Mouse (Mus musculus) cerebellum, adult 8-10 months (tissue): ENCODE data around the gene Pacsin2.
"Not testable (repeated sequence)": the region's sequence is repeated elsewhere in the genome, so short reads cannot be mapped to it uniquely, and the experiment has no call there.

Source experiments
- DNase-seq: peaks from one replicate; pipeline ENCODE4 v3.0.0; 2022

The Pacsin2 gene

DNA sequence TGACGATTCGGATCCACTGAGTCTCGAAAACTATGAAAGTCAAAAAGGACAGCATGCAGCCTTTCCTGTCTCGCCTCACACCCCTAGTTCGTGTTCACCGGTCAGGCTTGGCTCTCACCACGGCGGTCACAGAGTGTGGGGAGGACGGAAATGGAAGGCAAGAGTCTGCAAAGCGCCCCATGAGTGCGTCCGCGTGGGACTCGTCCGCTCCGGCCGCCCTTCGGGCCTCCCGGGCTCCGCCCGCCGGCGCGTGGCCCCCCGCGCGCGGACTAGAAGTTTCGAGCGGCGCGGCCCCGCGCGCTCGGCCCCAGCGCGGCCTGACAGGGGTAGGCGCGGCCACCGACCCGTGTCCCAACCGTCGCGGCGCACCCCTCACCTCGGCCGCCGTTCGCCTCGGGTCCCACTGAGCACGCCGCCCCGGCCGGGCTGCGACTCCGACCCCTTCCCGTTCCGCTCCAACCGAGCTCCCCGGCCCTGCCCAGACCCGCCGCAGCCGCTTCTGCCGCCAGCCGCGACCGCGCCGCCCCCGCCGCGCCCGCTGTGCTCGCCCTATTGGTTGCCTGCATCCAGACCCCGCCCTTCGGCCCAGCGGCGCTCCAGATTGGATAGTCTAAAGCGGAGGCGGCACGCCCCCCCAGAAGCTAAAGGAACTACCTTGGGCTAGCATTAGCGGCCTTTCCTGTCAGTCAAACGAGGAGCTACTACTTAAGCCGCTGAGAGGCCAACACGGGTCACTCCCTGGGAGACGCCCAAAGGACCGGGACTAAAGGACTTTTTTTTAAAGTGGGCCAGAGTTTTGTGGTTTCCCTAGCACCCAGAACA, at the start of gene Pacsin2:
Pacsin2 (minus strand) TSS at position 524 of the 822 bp plus-strand sequence.
- peak; percentile 68 for DNase-seq

DNA sequence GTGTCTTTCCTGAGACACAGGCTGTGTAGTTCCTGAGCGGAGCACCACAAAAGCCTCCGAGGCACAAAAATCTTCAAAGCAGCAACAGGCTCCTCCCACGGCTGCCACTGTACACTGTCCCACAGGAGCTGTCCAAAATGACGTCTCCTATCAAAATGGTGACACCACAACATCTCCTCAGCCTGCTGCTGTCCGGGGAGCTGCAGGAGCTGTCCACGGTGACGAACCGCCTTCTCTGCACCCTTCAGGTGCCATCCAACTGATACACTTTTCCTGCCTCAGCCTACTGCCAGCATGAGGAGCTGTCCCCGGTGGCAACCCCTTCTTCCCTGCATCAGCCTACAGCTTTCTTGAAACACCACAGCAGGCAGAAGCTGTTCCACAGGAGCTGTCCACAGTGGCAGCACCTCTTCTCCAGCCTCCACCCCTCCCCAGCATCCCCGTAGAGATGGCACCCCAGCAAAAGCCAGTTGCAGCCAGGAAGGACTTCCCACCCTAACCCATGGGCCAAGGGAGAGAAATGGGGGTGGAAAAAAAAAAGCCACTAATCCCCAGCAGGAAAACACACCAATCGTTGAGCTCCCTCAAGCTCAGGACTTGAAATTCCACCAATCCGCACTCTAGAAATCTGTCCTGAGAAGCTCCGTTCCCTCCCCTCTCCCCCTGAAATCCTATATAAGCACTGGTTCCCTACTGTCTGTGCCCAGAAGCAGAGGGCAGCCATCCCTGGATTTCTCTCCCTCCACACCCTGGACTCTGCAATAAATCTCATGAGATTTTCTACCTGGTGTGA, 48.3 kb upstream of the Pacsin2 start:
- no peak for DNase-seq

DNA sequence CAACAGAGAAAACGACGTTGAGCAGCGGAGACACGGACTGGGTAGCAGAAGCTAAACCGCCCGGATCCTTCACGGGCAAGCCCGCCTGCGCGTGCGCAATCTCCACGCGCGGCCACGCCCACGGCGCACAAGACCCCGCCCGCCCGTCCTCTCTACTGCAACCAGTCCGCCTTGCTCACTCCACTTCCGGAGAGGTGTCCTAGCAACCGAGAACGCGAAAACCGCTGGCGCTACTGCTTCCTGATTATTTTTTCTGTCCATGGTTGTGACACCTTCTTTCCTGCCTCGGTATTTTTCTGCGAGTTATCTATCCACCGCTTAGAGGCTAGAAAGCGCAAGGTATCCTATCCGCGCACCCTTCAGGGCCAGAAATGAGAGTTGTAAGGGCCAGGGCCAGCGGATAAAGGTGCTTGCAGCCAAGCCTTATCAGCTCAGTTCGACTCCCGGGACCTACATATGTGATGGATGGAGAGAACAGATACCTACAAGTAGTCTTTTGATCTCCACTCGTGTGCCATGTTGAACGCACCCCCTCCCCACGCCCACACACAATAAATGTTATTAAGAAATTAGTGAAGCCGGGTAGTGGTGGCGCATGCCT, 46.5 kb upstream of the Pacsin2 start, which contains the start of gene Ttll1:
Ttll1 (minus strand) TSS at position 89 of the 601 bp plus-strand sequence.
- DNase-seq: peak; percentile 90

DNA sequence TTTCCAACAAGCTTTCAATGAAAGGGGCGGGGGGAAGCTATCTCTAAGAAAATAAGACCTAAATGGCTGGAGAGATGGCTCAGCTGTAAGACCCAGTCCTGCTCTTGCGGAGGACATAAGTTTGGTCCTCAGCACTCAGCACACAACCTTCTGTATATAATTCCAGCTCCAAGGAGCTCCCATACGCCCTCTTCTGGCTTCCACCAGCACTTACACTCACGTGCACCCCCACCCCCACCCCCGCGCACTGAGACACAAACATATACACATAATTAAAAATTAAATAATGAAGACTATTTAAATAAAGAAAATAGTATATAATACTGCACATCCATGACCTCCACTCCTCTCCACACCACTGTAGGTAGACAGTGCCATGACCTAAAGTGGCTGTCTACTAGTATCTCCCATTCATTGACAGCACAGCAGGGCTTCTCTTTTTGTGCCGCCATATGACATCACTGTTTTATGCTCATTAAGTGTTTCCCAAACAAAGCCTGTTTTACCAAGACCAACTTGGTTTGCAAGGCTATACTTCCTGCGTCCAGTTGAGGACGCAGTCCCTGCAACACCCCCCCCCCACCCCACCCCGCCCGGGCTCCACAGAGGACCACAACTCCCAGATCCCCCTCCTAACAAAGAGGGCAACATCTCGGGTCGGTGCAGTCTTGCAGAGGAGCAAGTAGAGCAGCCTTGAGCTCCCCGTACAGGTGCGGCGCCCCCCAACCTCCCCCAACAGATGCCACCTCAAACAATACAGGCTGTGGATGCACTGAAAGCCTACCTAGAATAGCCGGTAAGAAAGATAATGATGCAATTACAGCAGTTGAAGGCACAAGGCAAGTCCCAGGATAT, 45.8 kb upstream of the Pacsin2 start:
- no peak for DNase-seq

DNA sequence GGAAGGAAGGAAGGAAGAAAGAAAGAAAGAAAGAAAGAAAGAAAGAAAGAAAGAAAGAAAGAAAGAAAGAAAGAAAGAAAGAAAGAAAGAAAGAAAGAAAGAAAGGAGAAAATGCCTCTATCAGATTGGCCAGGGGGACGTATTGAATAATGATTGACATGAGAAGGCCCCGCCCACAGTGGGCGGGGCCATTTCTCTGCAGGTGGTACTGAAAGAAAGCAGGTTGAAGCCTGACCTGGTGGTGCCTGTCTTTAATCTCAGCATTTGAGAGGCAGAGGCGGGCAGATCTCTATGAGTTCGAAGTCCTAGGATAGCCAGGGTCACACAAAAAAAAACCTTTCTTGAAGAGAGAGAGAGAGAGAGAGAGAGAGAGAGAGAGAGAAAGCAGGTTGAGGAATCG, 37.1 kb upstream of the Pacsin2 start:
- not testable (repeated sequence) for DNase-seq

DNA sequence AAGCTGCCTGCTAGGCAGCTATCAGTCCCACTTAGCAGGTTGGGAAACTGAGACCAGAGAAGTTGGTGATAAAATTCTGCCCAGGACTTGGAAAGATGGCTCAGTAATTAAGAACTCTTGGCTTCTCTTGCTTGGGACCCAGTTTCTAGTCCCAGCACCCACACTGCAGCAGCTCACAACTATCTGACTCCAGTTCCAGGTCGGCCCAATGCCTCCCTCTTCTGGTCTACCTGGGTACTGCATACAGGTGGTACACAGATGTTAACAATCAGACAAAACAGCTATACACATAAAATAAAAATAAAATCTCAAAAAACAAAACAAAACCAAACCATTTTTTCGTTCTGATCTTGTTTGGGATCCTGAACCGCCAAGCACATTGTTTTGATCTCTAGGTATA, 35.9 kb upstream of the Pacsin2 start:
- no peak for DNase-seq

DNA sequence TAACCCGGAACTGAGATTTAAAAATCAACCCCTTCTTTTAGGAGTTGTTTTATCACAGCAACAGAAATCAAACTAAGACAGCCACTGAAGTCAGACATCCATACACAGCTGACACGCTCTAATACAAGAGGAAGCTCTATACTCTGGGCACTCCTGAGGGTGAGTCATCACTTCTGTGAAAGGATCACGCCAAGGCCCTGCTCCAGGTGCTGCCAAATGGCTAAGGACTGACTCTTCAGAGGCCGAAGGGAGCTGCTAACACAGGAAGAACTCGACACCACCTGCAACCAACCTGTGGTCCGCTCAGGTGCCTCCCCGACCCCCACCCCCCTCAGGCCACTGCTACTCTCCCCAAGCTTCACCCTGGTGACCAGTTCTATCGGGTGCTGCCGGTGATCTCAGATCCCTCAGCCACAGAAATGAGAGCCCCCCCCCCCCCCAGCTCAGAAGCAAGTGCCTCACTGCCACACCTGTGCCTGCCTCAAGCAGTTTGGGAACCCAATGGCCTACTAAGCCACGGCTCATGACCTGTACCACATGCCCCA, 34.9 kb upstream of the Pacsin2 start:
- DNase-seq: no peak

DNA sequence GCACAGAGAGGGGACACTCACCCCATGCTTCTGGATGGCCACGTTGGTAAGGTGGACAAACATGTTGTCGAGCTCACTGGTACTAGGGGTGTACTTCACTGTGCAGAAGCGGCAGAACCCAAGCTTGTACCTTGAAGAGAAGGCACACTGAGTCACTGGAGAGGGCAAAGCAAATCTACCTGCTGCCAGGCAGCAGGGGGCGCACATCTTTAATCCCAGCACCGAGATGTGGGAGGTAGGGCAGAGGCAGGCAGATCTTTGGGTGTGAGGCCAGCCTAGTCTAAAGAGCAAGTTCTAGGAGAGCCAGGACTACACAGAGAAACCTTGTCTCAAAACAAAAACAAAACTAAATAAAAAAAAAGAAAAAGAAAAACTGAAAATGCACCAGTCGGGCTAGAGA, 32.9 kb upstream of the Pacsin2 start:
- DNase-seq: no peak

DNA sequence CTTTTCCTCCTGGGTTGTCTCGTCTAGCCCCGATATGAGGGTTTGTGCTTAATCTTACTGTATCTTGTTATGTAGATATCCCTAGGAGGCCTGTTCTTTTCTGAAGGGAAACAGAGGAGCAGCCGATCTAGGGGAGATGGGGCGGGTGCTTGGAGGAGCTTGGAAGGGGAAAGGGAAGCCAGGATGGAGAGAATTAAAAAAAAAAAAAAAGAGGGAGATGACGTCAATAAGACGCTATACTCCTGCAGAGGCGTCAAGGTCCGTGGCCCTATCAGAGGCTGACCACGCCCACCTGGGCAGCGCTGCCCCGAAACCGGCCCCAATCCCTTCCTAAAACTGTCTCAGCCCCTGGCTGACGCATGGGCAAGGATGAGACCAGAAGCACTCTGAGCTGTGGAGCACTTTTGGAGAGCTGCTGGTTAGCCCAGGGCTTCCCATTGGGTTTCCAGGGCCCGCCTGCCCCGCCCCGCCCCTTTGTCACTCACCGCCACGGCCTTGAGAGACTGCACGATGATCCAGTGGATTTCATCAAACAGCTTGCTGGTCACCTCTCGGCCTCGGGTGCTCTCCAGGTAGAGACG, 31.5 kb upstream of the Pacsin2 start:
- DNase-seq: no peak

DNA sequence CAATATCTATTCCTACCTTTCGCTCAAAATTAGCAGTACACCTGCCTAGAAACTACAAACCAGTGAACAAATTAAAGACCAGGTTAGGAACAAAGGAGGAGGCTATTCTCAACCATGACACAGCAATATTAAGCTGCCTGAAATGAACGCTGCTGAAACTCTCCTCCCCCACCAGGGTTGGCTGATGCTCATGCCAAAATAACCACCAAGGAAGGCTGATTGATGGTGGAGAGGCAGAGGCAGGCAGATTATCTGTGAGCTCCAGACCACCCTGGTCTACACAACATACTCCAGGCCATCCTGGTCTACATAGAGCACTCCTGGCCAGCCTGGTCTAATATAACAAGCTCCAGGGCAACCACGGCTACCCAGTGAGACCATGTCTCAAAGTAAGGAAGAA, 30.8 kb upstream of the Pacsin2 start:
- no peak for DNase-seq

DNA sequence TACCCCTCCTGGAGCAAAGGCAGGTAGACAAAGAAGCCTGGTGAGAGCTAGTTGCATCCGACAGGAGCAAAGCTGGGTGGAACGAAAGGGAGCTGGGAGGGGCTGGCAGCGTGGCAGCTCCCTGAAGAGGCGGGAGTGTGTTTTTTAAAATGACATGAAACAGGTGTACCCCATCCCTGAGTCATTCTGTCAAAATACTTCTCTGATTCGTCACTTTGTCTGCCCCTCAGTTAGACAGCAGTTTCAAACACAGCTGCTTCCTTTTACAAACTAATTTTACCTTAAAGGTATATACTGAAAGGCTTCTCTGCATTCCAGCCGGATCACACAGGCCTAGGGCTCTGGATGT, 30.1 kb upstream of the Pacsin2 start:
- no peak for DNase-seq

DNA sequence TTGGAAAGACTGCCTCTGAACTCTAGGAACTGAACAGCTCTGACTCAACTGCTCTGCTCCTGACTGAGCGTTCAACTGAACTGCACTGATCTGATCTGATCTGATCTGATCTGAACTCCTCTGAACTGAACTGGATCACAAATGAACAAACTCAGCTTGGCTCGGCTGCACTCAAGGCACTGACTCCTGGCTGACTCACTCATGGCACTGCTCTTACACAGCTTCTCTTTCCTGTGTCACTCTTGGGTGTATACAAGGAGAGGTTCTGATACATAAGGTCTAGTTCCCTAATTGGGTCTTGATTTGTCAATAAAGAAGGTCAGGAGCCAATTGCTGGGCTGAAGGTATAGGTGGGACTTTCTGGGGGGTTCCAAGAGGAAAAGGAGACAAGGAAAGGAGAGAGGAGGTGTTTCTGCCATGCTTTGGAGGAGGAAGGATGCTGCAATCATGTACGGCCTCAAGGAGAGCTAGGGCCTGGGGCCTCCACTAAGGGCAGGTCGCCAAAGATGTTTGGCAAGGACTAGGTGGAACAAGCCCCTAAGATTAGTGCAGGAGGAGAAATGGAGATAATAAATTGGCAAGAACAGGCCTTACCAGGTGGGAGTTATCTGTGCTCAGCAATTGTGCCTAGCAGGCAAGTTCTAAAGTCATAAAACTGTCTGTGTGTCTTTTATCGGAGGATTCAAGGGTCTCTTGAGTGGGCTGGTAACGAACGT, 29.6 kb upstream of the Pacsin2 start:
- no peak for DNase-seq

DNA sequence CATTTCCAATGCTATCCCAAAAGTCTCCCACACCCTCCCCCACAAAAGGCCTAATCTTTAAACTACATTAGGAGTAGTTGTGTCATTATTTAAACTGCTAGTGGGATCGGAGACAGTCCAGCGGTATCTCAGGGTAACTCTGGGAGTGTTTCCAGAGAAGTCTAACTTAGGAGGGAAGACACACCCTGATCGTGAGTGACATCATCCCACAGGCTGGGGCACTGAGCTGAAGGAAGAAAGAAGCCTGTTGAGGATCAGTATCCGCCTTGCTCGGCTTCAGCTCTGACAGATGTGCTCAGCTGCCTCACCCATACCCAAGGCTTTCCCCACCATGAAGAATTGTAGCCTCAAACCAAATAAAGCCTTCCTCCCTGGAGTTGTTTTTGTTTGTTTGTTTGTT, 27.5 kb upstream of the Pacsin2 start:
- DNase-seq: no peak

DNA sequence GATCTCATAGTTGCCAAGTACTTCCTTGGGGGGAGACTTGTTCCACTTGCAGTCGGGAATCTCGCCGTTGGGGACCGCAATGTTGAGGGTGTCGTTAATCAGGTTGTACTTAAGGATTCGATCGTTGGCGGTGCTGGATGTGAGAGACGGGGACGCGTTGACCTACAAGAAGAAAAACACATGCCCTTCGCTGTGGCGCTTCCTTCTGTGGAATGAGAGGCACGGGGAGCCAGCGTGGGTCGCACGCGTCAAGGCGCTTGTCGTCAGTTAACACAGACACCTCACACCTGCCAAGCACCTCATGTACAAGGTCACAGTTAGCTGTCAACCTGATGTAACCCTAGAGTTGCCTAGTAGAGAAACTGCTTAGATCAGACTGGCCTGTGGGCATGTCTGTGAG, 25.1 kb upstream of the Pacsin2 start:
- DNase-seq: no peak

DNA sequence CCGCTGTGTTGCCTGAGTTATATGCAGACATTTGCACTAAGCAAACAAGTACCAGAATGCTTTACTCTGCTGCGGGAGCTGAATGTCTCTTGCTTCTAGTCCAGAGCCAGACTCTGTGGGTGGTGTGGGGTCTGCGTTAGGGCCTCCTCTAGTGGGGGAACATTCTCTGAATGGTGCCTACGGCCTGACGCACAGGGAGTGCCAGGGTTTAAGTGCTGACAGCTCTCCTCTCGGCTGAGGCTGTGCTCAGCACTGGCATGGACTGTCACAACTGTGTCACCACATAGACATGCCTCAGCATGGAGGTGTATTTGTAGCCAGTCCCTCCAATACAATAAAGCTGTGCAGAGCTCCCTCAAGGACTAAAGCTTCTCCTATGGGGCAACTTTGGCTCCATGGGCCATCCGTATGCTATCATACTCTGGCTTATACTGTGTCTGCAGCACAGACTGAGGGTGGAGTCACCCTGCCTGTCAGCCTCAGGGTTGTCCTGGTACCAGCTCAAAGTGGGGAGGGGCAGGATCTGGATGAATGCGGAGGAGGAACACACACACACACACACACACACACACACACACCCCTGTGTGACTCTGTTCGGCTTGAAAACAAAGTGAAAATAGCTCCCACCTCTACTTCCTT, 23.2 kb upstream of the Pacsin2 start:
- no peak for DNase-seq

DNA sequence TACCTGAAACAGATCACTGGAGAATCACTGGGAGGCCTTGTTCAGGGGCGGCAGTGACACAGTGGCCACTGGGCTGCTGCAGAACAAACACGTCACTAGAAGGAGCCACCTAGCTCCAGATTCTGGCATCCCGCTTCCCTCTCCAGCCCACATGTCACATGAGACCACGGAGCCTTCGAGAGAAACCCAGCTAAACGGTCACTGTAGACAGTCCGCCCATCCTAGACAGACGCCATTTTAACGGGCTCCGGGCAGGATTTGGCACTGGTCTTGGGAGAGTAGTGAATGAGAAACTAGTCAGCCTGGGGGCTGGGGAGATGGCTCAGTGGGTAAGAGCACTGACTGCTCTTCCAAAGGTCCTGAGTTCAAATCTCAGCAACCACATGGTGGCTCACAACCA, 19.9 kb upstream of the Pacsin2 start:
- no peak for DNase-seq

DNA sequence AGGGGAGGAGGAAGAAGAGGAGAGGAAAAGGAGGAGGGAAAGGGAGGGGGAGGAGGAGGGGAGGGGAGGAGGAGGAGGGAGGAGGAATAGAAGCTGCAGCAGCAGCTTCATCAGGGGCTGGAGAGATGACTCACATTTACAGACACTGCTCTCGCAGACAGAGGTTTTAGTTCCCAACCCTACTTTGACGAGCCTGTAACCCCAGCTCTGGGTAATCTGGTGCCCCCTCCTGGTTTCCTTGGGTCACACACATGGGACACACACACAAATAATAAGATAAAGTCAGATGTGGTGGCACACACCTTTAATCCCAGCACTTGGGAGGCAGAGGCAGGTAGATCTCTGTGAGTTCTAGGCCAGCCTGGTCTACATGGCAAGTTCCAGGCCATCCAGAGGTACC, 19.1 kb upstream of the Pacsin2 start:
- DNase-seq: no peak

DNA sequence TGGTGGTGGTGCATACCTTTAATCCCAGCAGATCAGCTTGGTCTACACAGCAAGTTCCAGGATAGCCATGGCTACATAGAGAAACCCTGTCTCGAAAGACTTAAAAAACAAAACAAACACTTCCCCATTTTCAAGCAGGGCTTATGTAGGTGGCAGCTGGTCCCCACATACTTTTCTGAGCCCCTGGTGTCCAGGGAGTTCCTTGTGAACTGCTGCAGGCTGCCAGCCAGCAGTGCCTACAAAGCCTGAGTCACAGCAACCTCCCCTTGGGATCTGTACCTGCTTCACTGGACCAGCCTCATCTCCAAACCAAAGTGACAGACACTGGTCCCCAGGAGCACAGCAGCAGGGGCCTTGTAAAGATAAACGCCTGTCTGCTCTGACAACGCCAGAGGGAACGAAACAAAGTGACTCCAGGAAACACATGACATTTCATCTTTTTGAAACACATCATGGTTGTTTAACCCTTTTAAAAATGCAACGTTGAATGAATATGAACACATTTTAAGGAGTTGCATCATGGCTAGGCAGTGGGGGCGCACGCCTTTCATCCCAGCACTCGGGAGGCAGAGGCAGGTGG, 18.3 kb upstream of the Pacsin2 start:
- no peak for DNase-seq

DNA sequence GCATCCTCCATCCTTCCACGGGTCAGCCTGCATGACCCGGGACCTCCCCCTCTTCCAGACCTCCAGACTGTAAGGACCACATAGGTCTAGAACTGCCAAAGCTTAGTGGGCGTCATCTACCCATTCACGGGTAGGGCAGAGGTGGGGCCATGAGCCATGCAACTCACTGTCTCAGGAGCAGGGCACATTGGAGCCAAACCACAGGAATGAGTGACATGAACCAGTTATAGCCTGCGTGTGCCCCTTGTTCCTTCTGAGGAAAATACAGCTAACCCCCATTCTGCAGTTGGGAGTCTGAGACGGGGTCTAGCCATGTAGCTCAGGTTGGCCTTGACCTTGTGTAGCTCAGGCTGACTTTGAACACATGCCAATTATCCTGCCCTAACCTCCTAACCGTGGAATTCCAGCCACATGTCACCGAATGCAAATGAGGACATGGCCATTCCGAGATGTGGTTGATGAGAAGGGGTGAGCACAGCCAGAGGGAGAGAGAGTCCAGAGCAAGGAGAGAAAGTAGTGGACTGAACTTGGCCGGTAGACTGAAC, 16.9 kb upstream of the Pacsin2 start:
- no peak for DNase-seq

DNA sequence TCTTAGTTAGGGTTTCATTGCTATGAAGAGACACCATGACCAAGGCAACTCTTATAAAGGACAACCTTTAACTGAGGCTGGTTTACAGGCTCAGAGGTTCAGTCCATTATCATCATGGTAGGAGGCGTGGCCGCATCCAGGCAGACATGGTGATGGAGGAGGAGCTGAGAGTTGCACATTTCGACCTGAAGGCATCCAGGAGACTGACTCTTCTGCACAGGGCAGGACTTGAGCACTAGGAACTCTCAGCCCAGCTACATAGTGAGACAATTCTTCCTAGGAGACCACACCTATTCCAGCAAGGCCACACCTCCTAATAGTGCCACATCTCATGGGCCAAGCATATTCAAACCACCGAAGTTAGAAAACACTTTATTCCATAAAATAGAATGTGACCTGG, 15.4 kb upstream of the Pacsin2 start:
- no peak for DNase-seq
